Mouse (Mus musculus) C2C12 (cell line): ENCODE data around the gene Fam166a. TPM values are rescaled to one million over a fixed set of nuclear protein-coding genes. Genes with fewer than 3 reads are reported as not detected.

Source experiments
- H3K27me3 ChIP-seq: one replicate; pipeline ENCODE4 v1.6.1; 2011; ENCODE audit not compliant: control insufficient read depth, insufficient read depth, insufficient read length
- H3K36me3 ChIP-seq: one replicate; pipeline ENCODE4 v1.6.1; 2011; ENCODE audit not compliant: control insufficient read depth, insufficient read depth
- H3K4me3 ChIP-seq: one replicate; pipeline ENCODE4 v1.5.1; 2011; ENCODE audit warnings: mild to moderate bottlenecking, control low read depth; ENCODE audit not compliant: poor library complexity, insufficient read depth, severe bottlenecking
- H3K79me2 ChIP-seq: one replicate; pipeline ENCODE4 v1.6.1; 2011; ENCODE audit not compliant: control insufficient read depth, insufficient read depth
- H3K79me3 ChIP-seq: one replicate; pipeline ENCODE4 v1.6.1; 2011; ENCODE audit warnings: low read depth, control low read depth
- H3ac ChIP-seq: one replicate; pipeline ENCODE3; 2011; ENCODE audit warnings: low read depth; ENCODE audit not compliant: control insufficient read depth, insufficient read length
- CEBPB ChIP-seq: IDR thresholded peaks from one replicate; pipeline ENCODE4 v1.6.1; 2011; ENCODE audit warnings: low read depth, mild to moderate bottlenecking, control low read depth, moderate library complexity
- CTCF ChIP-seq: IDR thresholded peaks from one replicate; pipeline ENCODE4 v1.5.1; 2011; ENCODE audit not compliant: control insufficient read depth, insufficient read depth, insufficient read length
- FOSL1 ChIP-seq: IDR thresholded peaks from one replicate; pipeline ENCODE4 v1.8.0; 2011; ENCODE audit warnings: mild to moderate bottlenecking, low read length; ENCODE audit not compliant: poor library complexity, insufficient read depth, severe bottlenecking
- MAX ChIP-seq: IDR thresholded peaks from one replicate; pipeline ENCODE4 v1.6.1; 2011; ENCODE audit warnings: mild to moderate bottlenecking, control low read depth
- MYOD1 ChIP-seq: IDR thresholded peaks from one replicate; pipeline ENCODE4 v1.6.1; 2011; ENCODE audit warnings: low read depth; ENCODE audit not compliant: control insufficient read depth, insufficient read length
- MYOG ChIP-seq: IDR thresholded peaks from one replicate; pipeline ENCODE4 v1.6.1; 2011; ENCODE audit not compliant: control insufficient read depth, insufficient read length; ENCODE audit errors: extremely low read depth
- USF1 ChIP-seq: IDR thresholded peaks from one replicate; pipeline ENCODE4 v1.6.1; 2011; ENCODE audit warnings: low read depth, mild to moderate bottlenecking, control low read depth, moderate library complexity
- polyA plus RNA-seq: library from polyadenylated mRNA; unstranded; fragments of >200 nt; fragmentation: generic; extraction: Trizol; gene quantifications from one replicate; pipeline ENCODE4 v1.2.1, GENCODE M21; 2012; ENCODE audit warnings: missing spikeins

Fam166a gene
- polyA plus RNA-seq, 1 experiment = not detected

GRCm38 (mm10) chr2:25233421-25233820 lies 14.9 kb downstream of the Fam166a start:
- Histone ChIP-seq H3K4me3 (no peak overlapping the region), H3ac (no peak overlapping the region), H3K79me2 (no peaks in the 10 kb centered on the region), H3K79me3 (no peaks in the 10 kb centered on the region), H3K27me3 (peaks cover 53% of the 10 kb centered on the region), H3K36me3 (no peaks in the 10 kb centered on the region)
- TF ChIP-seq MAX (no peak), MYOG (no peak), FOSL1 (no peak), USF1 (no peak), CEBPB (no peak), MYOD1 (no peak), CTCF (no peak)

GRCm38 (mm10) chr2:25234050-25234449 lies 15.5 kb downstream of the Fam166a start, which contains the start of gene Slc34a3:
Gene Slc34a3 (minus strand): TSS chr2:25234364.
- H3ac ChIP-seq = no peak within 1 kb of the TSS
- H3K4me3 ChIP-seq = no peak within 1 kb of the TSS
- H3K79me2 ChIP-seq = no peaks in the 10 kb centered on the region
- H3K79me3 ChIP-seq = no peaks in the 10 kb centered on the region
- TF ChIP-seq FOSL1 (no peak), USF1 (no peak), CEBPB (no peak), CTCF (no peak)
- no peaks in the 10 kb centered on the region for H3K36me3 ChIP-seq
- peaks cover 56% of the 10 kb centered on the region for H3K27me3 ChIP-seq

GRCm38 (mm10) chr2:25234551-25235220 lies 16.1 kb downstream of the Fam166a start:
- no peaks in the 10 kb centered on the region for H3K36me3 ChIP-seq
- TF ChIP-seq CTCF = no peak
- no peak for TF ChIP-seq MYOD1
- TF ChIP-seq FOSL1 = no peak
- TF ChIP-seq MYOG = no peak
- TF ChIP-seq CEBPB = no peak
- no peak for TF ChIP-seq USF1
- TF ChIP-seq MAX = no peak
- H3K27me3 ChIP-seq = peaks cover 56% of the 10 kb centered on the region
- H3K4me3 ChIP-seq = no peak overlapping the region
- no peaks in the 10 kb centered on the region for H3K79me3 ChIP-seq
- no peak overlapping the region for H3ac ChIP-seq
- no peaks in the 10 kb centered on the region for H3K79me2 ChIP-seq

- Histone ChIP-seq H3K27me3 (peaks cover 42% of the 10 kb centered on the region), H3K4me3 (no peak within 1 kb of the TSS), H3ac (no peak within 1 kb of the TSS), H3K36me3 (no peaks in the 10 kb centered on the region), H3K79me2 (no peaks in the 10 kb centered on the region), H3K79me3 (no peaks in the 10 kb centered on the region)
- no peak for TF ChIP-seq MYOD1
- TF ChIP-seq FOSL1 = no peak
- TF ChIP-seq CTCF = no peak
- TF ChIP-seq MYOG = no peak
- TF ChIP-seq CEBPB = no peak
- no peak for TF ChIP-seq MAX
- TF ChIP-seq USF1 = no peak
These were observed 18.1 kb downstream of the Fam166a start, which contains the start of gene Rnf224 for GRCm38 (mm10) chr2:25236614-25237013. Gene Rnf224 (minus strand): TSS chr2:25236787.

- Histone ChIP-seq H3K4me3 (no peak overlapping the region), H3ac (no peak overlapping the region), H3K79me2 (no peaks in the 10 kb centered on the region), H3K36me3 (no peaks in the 10 kb centered on the region), H3K27me3 (peaks cover 42% of the 10 kb centered on the region), H3K79me3 (no peaks in the 10 kb centered on the region)
- no peak for TF ChIP-seq MYOG
- no peak for TF ChIP-seq MYOD1
- TF ChIP-seq FOSL1 = no peak
- TF ChIP-seq MAX = no peak
- no peak for TF ChIP-seq CTCF
- TF ChIP-seq CEBPB = no peak
- no peak for TF ChIP-seq USF1
These were observed 19.0 kb downstream of the Fam166a start for GRCm38 (mm10) chr2:25237522-25237921.

GRCm38 (mm10) chr2:25238106-25238505 lies 19.6 kb downstream of the Fam166a start:
- no peak overlapping the region for H3K4me3 ChIP-seq
- H3K27me3 ChIP-seq = peaks cover 41% of the 10 kb centered on the region
- TF ChIP-seq MYOD1 = no peak
- no peak for TF ChIP-seq CEBPB
- TF ChIP-seq FOSL1 = no peak
- H3K79me2 ChIP-seq = no peaks in the 10 kb centered on the region
- no peak overlapping the region for H3ac ChIP-seq
- no peaks in the 10 kb centered on the region for H3K36me3 ChIP-seq
- no peaks in the 10 kb centered on the region for H3K79me3 ChIP-seq
